Mouse (Mus musculus): ENCODE measurements at regions not wholly inside any gene's neighbourhood (a gene's known extent, or its start where the extent isn't known, plus 50 kb on each side); places are given as distances from the start of the nearest gene placed in this dataset.
"Not testable (repeated sequence)": the region's sequence is repeated elsewhere in the genome, so short reads cannot be mapped to it uniquely, and the experiment has no call there.

GRCm38 (mm10) chr13:83744110-83744752, 240.4 kb downstream of the Mef2c start:
- no peak for DNase-seq (ENCODE audit: low read depth)

GRCm38 (mm10) chr13:83744981-83745555, 241.2 kb downstream of the Mef2c start:
- DNase-seq (ENCODE audit: low read depth): no peak

- DNase-seq (ENCODE audit: low read depth): no peak
Observed at GRCm38 (mm10) chr13:83745961-83746360, 242.1 kb downstream of the Mef2c start.

GRCm38 (mm10) chr13:83747671-83748070, 243.8 kb downstream of the Mef2c start:
- DNase-seq (ENCODE audit: low read depth): no peak

GRCm38 (mm10) chr13:83749376-83750150, 245.7 kb downstream of the Mef2c start:
- DNase-seq (ENCODE audit: low read depth): no peak

- DNase-seq (ENCODE audit: low read depth): no peak
Observed at GRCm38 (mm10) chr13:83750437-83750836, 246.6 kb downstream of the Mef2c start.

GRCm38 (mm10) chr13:83760387-83761170, 256.7 kb downstream of the Mef2c start:
- DNase-seq (ENCODE audit: low read depth): no peak

GRCm38 (mm10) chr13:83762484-83762883, 258.6 kb downstream of the Mef2c start:
- DNase-seq (ENCODE audit: low read depth): no peak

GRCm38 (mm10) chr13:83763288-83763687, 259.5 kb downstream of the Mef2c start:
- DNase-seq (ENCODE audit: low read depth): not testable (repeated sequence)

GRCm38 (mm10) chr13:83785643-83786042, 281.8 kb downstream of the Mef2c start:
- no peak for DNase-seq (ENCODE audit: low read depth)

- DNase-seq (ENCODE audit: low read depth): no peak
Observed at GRCm38 (mm10) chr13:83809535-83809934, 305.7 kb downstream of the Mef2c start.

GRCm38 (mm10) chr13:83820291-83820690, 316.5 kb downstream of the Mef2c start:
- DNase-seq (ENCODE audit: low read depth): no peak

- DNase-seq (ENCODE audit: low read depth): no peak
Observed at GRCm38 (mm10) chr13:83820721-83821120, 316.9 kb downstream of the Mef2c start.

GRCm38 (mm10) chr13:83824926-83825325, 321.1 kb downstream of the Mef2c start:
- DNase-seq (ENCODE audit: low read depth): no peak

- no peak for DNase-seq (ENCODE audit: low read depth)
Observed at GRCm38 (mm10) chr13:83826841-83827463, 323.1 kb downstream of the Mef2c start.

GRCm38 (mm10) chr13:83865932-83866685, 356.0 kb upstream of the Tmem161b start:
- no peak for DNase-seq (ENCODE audit: low read depth)

- no peak for DNase-seq (ENCODE audit: low read depth)
Observed at GRCm38 (mm10) chr13:83867211-83867610, 354.9 kb upstream of the Tmem161b start.

GRCm38 (mm10) chr13:83867831-83868473, 354.1 kb upstream of the Tmem161b start:
- no peak for DNase-seq (ENCODE audit: low read depth)

- DNase-seq (ENCODE audit: low read depth): no peak
Observed at GRCm38 (mm10) chr13:83868922-83869321, 353.2 kb upstream of the Tmem161b start.

GRCm38 (mm10) chr13:83872143-83872819, 349.8 kb upstream of the Tmem161b start:
- no peak for DNase-seq (ENCODE audit: low read depth)

Data from NIH3T3 (cell line).